Mouse (Mus musculus): ENCODE results near the gene Htra3.

Htra3 gene

GRCm38 (mm10) chr5:35612722-35613121, 66.9 kb downstream of the Htra3 start:
- no peak for DNase-seq (ENCODE audit: low spot score in 2 of 2)

- DNase-seq (ENCODE audit: low spot score in 2 of 2) = no peak
Observed at GRCm38 (mm10) chr5:35611900-35612299, 67.7 kb downstream of the Htra3 start.

GRCm38 (mm10) chr5:35611170-35611569, 68.4 kb downstream of the Htra3 start:
- no peak for DNase-seq (ENCODE audit: low spot score in 2 of 2)

- no peak for DNase-seq (ENCODE audit: low spot score in 2 of 2)
Observed at GRCm38 (mm10) chr5:35610381-35610780, 69.2 kb downstream of the Htra3 start.

- no peak for DNase-seq (ENCODE audit: low spot score in 2 of 2)
Observed at GRCm38 (mm10) chr5:35609971-35610370, 69.6 kb downstream of the Htra3 start.

GRCm38 (mm10) chr5:35609381-35609780, 70.2 kb downstream of the Htra3 start:
- DNase-seq (ENCODE audit: low spot score in 2 of 2) = no peak

- DNase-seq (ENCODE audit: low spot score in 2 of 2) = no peak
Observed at GRCm38 (mm10) chr5:35608559-35608958, 71.0 kb downstream of the Htra3 start.

GRCm38 (mm10) chr5:35607784-35608183, 71.8 kb downstream of the Htra3 start:
- DNase-seq (ENCODE audit: low spot score in 2 of 2) = no peak

- no peak for DNase-seq (ENCODE audit: low spot score in 2 of 2)
Observed at GRCm38 (mm10) chr5:35606800-35607199, 72.8 kb downstream of the Htra3 start.

GRCm38 (mm10) chr5:35605355-35605754, 74.2 kb downstream of the Htra3 start:
- no peak for DNase-seq (ENCODE audit: low spot score in 2 of 2)

Measured in right cerebral cortex, postnatal 36 days (tissue).